Mouse (Mus musculus) midbrain, embryonic 11.5 days (tissue): Measurements from ENCODE around the gene Eif4e. TPM values are rescaled to one million over a fixed set of nuclear protein-coding genes. Genes with fewer than 3 reads are reported as not detected.

Experiments used
- ATAC-seq: fragments of 200-750 bp; cut with Nextera tagmentation; 2 replicates; pipeline ENCODE4 v1.8.0; 2017; ENCODE audit warnings: moderate TSS enrichment, moderate library complexity; ENCODE audit not compliant: low FRiP score
- DNase-seq: peaks from one replicate; pipeline ENCODE4 v3.0.0; 2015; ENCODE audit warnings: low spot score; ENCODE audit errors: missing footprints
- H3K27ac ChIP-seq: fragments of 300-500 bp; sonication (generic); 2 replicates; pipeline ENCODE4 v1.5.1; 2014; ENCODE audit warnings: low read depth, low read length
- H3K27me3 ChIP-seq: fragments of 300-500 bp; sonication (generic); 2 replicates; pipeline ENCODE4 v1.6.1; 2014; ENCODE audit warnings: mild to moderate bottlenecking, low read length, moderate library complexity, mixed read lengths; ENCODE audit not compliant: control insufficient read depth, insufficient read depth
- H3K36me3 ChIP-seq: fragments of 300-500 bp; sonication (generic); 2 replicates; pipeline ENCODE4 v1.6.1; 2014; ENCODE audit warnings: mild to moderate bottlenecking, low read length, moderate library complexity, mixed read lengths; ENCODE audit not compliant: control insufficient read depth, insufficient read depth
- H3K4me1 ChIP-seq: fragments of 300-500 bp; sonication (generic); 2 replicates; pipeline ENCODE4 v1.6.1; 2014; ENCODE audit warnings: low read length; ENCODE audit not compliant: control insufficient read depth, insufficient read depth
- H3K4me2 ChIP-seq: fragments of 300-500 bp; sonication (generic); 2 replicates; pipeline ENCODE4 v1.6.1; 2014; ENCODE audit warnings: mild to moderate bottlenecking, moderate library complexity
- H3K4me3 ChIP-seq: fragments of 300-500 bp; sonication (generic); 2 replicates; pipeline ENCODE4 v1.5.1; 2014; ENCODE audit warnings: low read depth, low read length
- H3K9ac ChIP-seq: fragments of 300-500 bp; sonication (generic); 2 replicates; pipeline ENCODE4 v1.6.1; 2014; ENCODE audit warnings: low read length
- H3K9me3 ChIP-seq: fragments of 300-500 bp; sonication (generic); 2 replicates; pipeline ENCODE4 v1.6.1; 2016; ENCODE audit warnings: low read length; ENCODE audit not compliant: control insufficient read depth
- whole genome bisulfite sequencing: fragments of 180-500 bp; shearing (Covaris S2); extraction: QIAGEN DNeasy Blood & Tissue Kit; methylation state at CpG from one replicate; pipeline ENCODE4 v1.1.7; 2014; 5-methylcytosine and 5-hydroxymethylcytosine counted together
- polyA plus RNA-seq: library from polyadenylated mRNA; unstranded; fragments of >200 nt; fragmentation: Nextera tagmentation; extraction: Ambion mirVana; gene quantifications from 2 replicates; pipeline ENCODE4 v1.2.1, GENCODE M21; 2014

Gene Eif4e
- polyA plus RNA-seq, 1 experiment from 2014 or later = 516 TPM

DNA sequence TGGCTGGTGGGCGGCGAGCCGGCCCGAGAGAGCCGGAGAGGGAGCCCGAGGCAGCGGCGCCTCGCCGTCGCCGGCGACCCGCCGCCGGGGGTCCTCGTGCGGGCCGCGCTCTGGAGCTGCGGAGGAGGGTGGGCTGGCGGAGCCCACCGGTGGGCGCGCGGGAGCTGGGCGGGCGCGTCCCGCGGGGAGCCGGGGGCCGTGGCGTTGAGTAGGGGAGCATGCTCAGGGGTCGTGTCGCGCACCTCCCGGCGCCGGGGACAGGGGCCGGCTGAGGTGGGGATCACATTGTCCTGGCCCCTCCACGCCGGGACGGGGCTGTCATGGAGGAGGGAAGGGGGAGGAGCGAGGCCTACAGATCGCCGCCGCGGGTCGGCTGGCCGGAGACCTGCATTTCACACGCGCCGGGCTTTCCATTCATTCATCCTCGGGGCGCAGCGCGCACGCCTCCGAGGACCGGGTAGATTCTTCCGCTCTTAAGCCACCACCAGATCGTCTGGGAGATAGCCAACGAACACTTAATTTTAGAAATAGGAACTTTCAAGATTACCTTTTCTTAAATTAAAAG lies 1.8 kb downstream of the Eif4e start:
- DNase-seq = peak; percentile 96
- Histone ChIP-seq H3K4me2 (peak overlapping the region; percentile 57), H3K4me3 (peak overlapping the region; percentile 95), H3K4me1 (peaks cover 19% of the 10 kb centered on the region), H3K36me3 (no peaks in the 10 kb centered on the region), H3K9ac (peak overlapping the region; percentile 98), H3K27me3 (no peaks in the 10 kb centered on the region; the same call in 1 of the 2 replicates), H3K9me3 (no peaks in the 10 kb centered on the region), H3K27ac (peak overlapping the region; percentile 93)
- peak; percentile 85 for ATAC-seq
- WGBS = under 1% methylated on average over 56 of the region's 64 CpGs

DNA sequence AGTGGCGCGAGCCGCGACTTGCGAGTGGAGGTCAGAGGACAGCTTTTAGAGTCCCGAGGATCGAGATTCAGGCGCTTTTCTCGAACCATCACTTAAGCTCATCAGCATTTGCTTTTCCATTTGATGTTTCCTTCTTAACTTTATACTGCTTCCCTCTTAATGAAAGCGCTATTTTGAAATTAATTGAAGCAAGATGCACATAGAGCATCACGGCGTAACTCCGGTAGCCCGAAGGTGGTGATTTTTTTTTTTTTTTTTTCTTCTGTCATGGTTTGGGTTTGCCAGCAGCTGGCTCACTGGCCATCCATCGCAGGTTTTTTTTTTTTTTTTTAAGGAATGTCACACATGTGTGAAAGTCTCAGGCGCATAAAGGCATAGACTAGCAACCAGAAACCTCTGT lies 2.3 kb downstream of the Eif4e start:
- peak overlapping the region; percentile 57 for H3K4me2 ChIP-seq
- no peaks in the 10 kb centered on the region for H3K9me3 ChIP-seq
- ATAC-seq = no peak
- peaks cover 19% of the 10 kb centered on the region for H3K4me1 ChIP-seq
- 3% methylated on average over 16 of the region's 16 CpGs for WGBS
- no peak for DNase-seq
- no peaks in the 10 kb centered on the region for H3K36me3 ChIP-seq
- H3K4me3 ChIP-seq = peak overlapping the region; percentile 95
- peak overlapping the region; percentile 93; the same call in 1 of the 2 replicates for H3K27ac ChIP-seq
- H3K27me3 ChIP-seq = no peaks in the 10 kb centered on the region; the same call in 1 of the 2 replicates
- peak overlapping the region; percentile 98 for H3K9ac ChIP-seq

- Histone ChIP-seq H3K4me2 (no peak overlapping the region), H3K4me3 (no peak overlapping the region), H3K9ac (no peak overlapping the region), H3K27me3 (no peaks in the 10 kb centered on the region), H3K4me1 (peaks cover 19% of the 10 kb centered on the region), H3K9me3 (no peaks in the 10 kb centered on the region), H3K27ac (no peak overlapping the region), H3K36me3 (no peaks in the 10 kb centered on the region)
- no peak for DNase-seq
- WGBS = 83% methylated on average over 8 of the region's 8 CpGs
- ATAC-seq = no peak
Measured at GRCm38 (mm10) chr3:138530578-138531478, 4.8 kb downstream of the Eif4e start.

DNA sequence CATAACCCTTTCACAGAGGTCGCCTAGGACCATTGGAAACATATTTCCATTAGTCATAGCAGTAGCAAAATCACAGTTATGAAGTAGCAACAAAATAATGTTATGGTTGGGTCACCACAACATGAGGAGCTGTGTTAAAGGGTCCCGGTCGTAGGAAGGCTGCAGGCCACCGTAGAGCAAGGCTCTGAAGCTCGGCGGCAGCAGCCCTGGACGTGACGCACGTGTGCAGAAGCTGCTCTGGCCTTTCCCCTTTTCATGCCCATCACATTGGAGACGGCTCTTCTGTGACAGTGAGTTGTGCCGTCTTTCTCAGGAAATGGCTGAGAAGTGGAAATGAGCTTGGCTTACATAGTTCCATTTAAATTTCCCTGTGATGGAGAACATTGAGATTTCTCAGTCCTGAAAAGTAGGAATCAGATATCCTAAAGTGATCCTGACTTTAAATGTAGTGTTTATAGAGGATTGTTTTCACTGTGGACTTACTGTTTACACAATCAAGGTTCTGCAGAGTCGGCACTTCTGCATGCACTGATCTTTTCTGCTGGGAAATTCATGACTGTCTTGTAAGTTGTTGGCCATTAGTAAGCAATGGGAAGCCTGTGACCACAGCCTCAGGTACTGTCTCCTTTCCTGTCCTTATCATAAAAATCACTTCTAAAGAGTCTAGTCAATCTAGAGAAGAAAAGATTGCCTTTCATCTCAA lies 5.7 kb downstream of the Eif4e start:
- DNase-seq = no peak
- no peak overlapping the region for H3K4me3 ChIP-seq
- no peaks in the 10 kb centered on the region for H3K27me3 ChIP-seq
- H3K9me3 ChIP-seq = no peaks in the 10 kb centered on the region
- ATAC-seq = no peak
- H3K4me2 ChIP-seq = no peak overlapping the region
- WGBS = 71% methylated on average over 12 of the region's 12 CpGs
- no peak overlapping the region for H3K9ac ChIP-seq
- peaks cover 19% of the 10 kb centered on the region for H3K4me1 ChIP-seq
- no peak overlapping the region for H3K27ac ChIP-seq
- H3K36me3 ChIP-seq = no peaks in the 10 kb centered on the region

GRCm38 (mm10) chr3:138532764-138533163 lies 6.8 kb downstream of the Eif4e start:
- peaks cover 19% of the 10 kb centered on the region for H3K4me1 ChIP-seq
- H3K9me3 ChIP-seq = no peaks in the 10 kb centered on the region
- DNase-seq (no peak), ATAC-seq (no peak)
- no peaks in the 10 kb centered on the region for H3K27me3 ChIP-seq
- WGBS = 75% methylated on average over 2 of the region's 2 CpGs
- H3K4me2 ChIP-seq = no peak overlapping the region
- no peak overlapping the region for H3K27ac ChIP-seq
- H3K36me3 ChIP-seq = no peaks in the 10 kb centered on the region
- no peak overlapping the region for H3K9ac ChIP-seq
- H3K4me3 ChIP-seq = no peak overlapping the region

GRCm38 (mm10) chr3:138536031-138536430 lies 10.1 kb downstream of the Eif4e start:
- H3K27me3 ChIP-seq = no peaks in the 10 kb centered on the region
- H3K27ac ChIP-seq = no peak overlapping the region
- no peak overlapping the region for H3K4me3 ChIP-seq
- H3K36me3 ChIP-seq = no peaks in the 10 kb centered on the region
- DNase-seq (no peak), ATAC-seq (no peak)
- H3K9ac ChIP-seq = no peak overlapping the region
- H3K4me1 ChIP-seq = 0 out of 2 replicates have a peak, but pooled peaks cover 3% of the 10 kb centered on the region
- no peaks in the 10 kb centered on the region for H3K9me3 ChIP-seq
- WGBS = 96% methylated on average over 2 of the region's 2 CpGs
- no peak overlapping the region for H3K4me2 ChIP-seq

DNA sequence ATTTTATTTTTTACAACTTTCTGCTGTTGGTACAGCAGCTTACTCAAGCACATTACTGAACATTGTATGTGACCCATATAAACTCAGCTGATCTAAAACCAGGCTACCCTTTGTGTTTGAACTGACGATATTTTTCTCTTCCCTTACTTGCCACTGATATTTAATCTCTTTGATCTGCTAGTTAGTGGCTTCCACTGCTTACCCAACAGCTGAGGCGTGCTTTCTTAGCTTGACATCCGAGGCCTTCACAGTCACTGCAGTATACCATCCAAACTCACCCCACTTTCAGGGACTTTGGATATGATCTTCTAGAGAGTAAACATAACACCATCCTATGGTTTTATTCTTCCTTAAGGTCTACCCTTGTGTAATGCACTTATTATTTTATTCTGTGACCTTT lies 16.6 kb downstream of the Eif4e start:
- Histone ChIP-seq H3K27ac (no peak overlapping the region), H3K9ac (no peak overlapping the region), H3K4me1 (no peaks in the 10 kb centered on the region), H3K4me3 (no peak overlapping the region), H3K9me3 (no peaks in the 10 kb centered on the region), H3K36me3 (no peaks in the 10 kb centered on the region), H3K4me2 (no peak overlapping the region), H3K27me3 (no peaks in the 10 kb centered on the region)
- WGBS = 59% methylated on average over 3 of the region's 3 CpGs
- ATAC-seq (no peak), DNase-seq (no peak)

GRCm38 (mm10) chr3:138544117-138544516 lies 18.1 kb downstream of the Eif4e start:
- Histone ChIP-seq H3K4me2 (no peak overlapping the region), H3K4me1 (no peaks in the 10 kb centered on the region), H3K27me3 (no peaks in the 10 kb centered on the region), H3K27ac (no peak overlapping the region), H3K36me3 (no peaks in the 10 kb centered on the region), H3K9me3 (no peaks in the 10 kb centered on the region), H3K4me3 (no peak overlapping the region), H3K9ac (no peak overlapping the region)
- 85% methylated on average over 4 of the region's 4 CpGs for WGBS
- ATAC-seq = no peak
- no peak for DNase-seq

GRCm38 (mm10) chr3:138546678-138547077 lies 20.7 kb downstream of the Eif4e start:
- Histone ChIP-seq H3K4me1 (no peaks in the 10 kb centered on the region), H3K27ac (no peak overlapping the region), H3K36me3 (peaks cover 9% of the 10 kb centered on the region), H3K4me3 (no peak overlapping the region), H3K27me3 (no peaks in the 10 kb centered on the region), H3K9ac (no peak overlapping the region), H3K4me2 (no peak overlapping the region), H3K9me3 (no peaks in the 10 kb centered on the region)
- 94% methylated on average over 2 of the region's 2 CpGs for WGBS
- ATAC-seq (no peak), DNase-seq (no peak)
